Mouse (Mus musculus): ENCODE results near the gene Pms2. TPM values are rescaled to one million over a fixed set of nuclear protein-coding genes. Genes with fewer than 3 reads are reported as not detected.

Pms2 gene
- polyA plus RNA-seq, 1 experiment from 2014 or later, result 8.9 TPM

GRCm38 (mm10) chr5:143892255-143892886, 17.4 kb upstream of the Pms2 start:
- DNase-seq (ENCODE audit: low spot score), result no peak
- H3K9me3 ChIP-seq (ENCODE audit: control insufficient read depth, low read length), result no peaks in the 10 kb centered on the region
- H3K27me3 ChIP-seq (ENCODE audit: control insufficient read depth, insufficient read depth, low read length), result no peaks in the 10 kb centered on the region
- H3K27ac ChIP-seq (replicated peaks), result no peak overlapping the region
- no peaks in the 10 kb centered on the region for H3K4me1 ChIP-seq (replicated peaks; ENCODE audit: control insufficient read depth, insufficient read depth)
- peak; percentile 44 for TF ChIP-seq CTCF (IDR thresholded peaks at IDR 0.05; ENCODE audit: low read depth)
- no peak for TF ChIP-seq EP300 (optimal IDR thresholded peaks at IDR 0.05)
- peaks cover 12% of the 10 kb centered on the region for H3K36me3 ChIP-seq (ENCODE audit: control insufficient read depth, insufficient read depth, low read length)
- no peak overlapping the region for H3K9ac ChIP-seq (ENCODE audit: low read length)
- H3K4me3 ChIP-seq (ENCODE audit: low read depth, low read length), result no peak overlapping the region
- no peak overlapping the region for H3K4me2 ChIP-seq (replicated peaks; ENCODE audit: low read depth)
- 74% methylated on average over 9 of the region's 9 CpGs for WGBS
- no peak for ATAC-seq (ENCODE audit: low FRiP score, low TSS enrichment)

- 63% methylated on average over 5 of the region's 5 CpGs for WGBS
- Histone ChIP-seq H3K9me3 (ENCODE audit: control insufficient read depth, low read length) (no peaks in the 10 kb centered on the region), H3K9ac (ENCODE audit: low read length) (no peak overlapping the region), H3K4me1 (replicated peaks; ENCODE audit: control insufficient read depth, insufficient read depth) (no peaks in the 10 kb centered on the region), H3K36me3 (ENCODE audit: control insufficient read depth, insufficient read depth, low read length) (peaks cover 19% of the 10 kb centered on the region), H3K4me3 (ENCODE audit: low read depth, low read length) (no peak overlapping the region), H3K27me3 (ENCODE audit: control insufficient read depth, insufficient read depth, low read length) (no peaks in the 10 kb centered on the region), H3K4me2 (replicated peaks; ENCODE audit: low read depth) (no peak overlapping the region), H3K27ac (replicated peaks) (no peak overlapping the region)
- TF ChIP-seq EP300 (optimal IDR thresholded peaks at IDR 0.05), result no peak
- no peak for TF ChIP-seq CTCF (IDR thresholded peaks at IDR 0.05; ENCODE audit: low read depth)
- DNase-seq (ENCODE audit: low spot score) (no peak), ATAC-seq (ENCODE audit: low FRiP score, low TSS enrichment) (no peak)
These were observed 16.4 kb upstream of the Pms2 start for GRCm38 (mm10) chr5:143893396-143893795.

- Histone ChIP-seq H3K4me3 (ENCODE audit: low read depth, low read length) (no peak within 1 kb of the TSS), H3K27me3 (ENCODE audit: control insufficient read depth, insufficient read depth, low read length) (no peaks in the 10 kb centered on the region), H3K4me2 (replicated peaks; ENCODE audit: low read depth) (no peak within 1 kb of the TSS), H3K9me3 (ENCODE audit: control insufficient read depth, low read length) (no peaks in the 10 kb centered on the region), H3K4me1 (replicated peaks; ENCODE audit: control insufficient read depth, insufficient read depth) (no peaks in the 10 kb centered on the region), H3K9ac (ENCODE audit: low read length) (no peak within 1 kb of the TSS), H3K27ac (replicated peaks) (no peak within 1 kb of the TSS), H3K36me3 (ENCODE audit: control insufficient read depth, insufficient read depth, low read length) (peaks cover 25% of the 10 kb centered on the region)
- DNase-seq (ENCODE audit: low spot score) (no peak), ATAC-seq (ENCODE audit: low FRiP score, low TSS enrichment) (no peak)
- TF ChIP-seq CTCF (IDR thresholded peaks at IDR 0.05; ENCODE audit: low read depth) (no peak), EP300 (optimal IDR thresholded peaks at IDR 0.05) (no peak)
- WGBS, result 80% methylated on average over 14 of the region's 14 CpGs
These were observed 12.0 kb upstream of the Pms2 start, which contains the start of gene Ankrd61 for GRCm38 (mm10) chr5:143897635-143898330. TSS of gene Ankrd61 (minus strand) at chr5:143897685.

GRCm38 (mm10) chr5:143902111-143902510, 7.7 kb upstream of the Pms2 start:
- no peak overlapping the region for H3K9ac ChIP-seq (ENCODE audit: low read length)
- TF ChIP-seq EP300 (optimal IDR thresholded peaks at IDR 0.05) (no peak), CTCF (IDR thresholded peaks at IDR 0.05; ENCODE audit: low read depth) (no peak)
- no peaks in the 10 kb centered on the region for H3K9me3 ChIP-seq (ENCODE audit: control insufficient read depth, low read length)
- H3K4me1 ChIP-seq (replicated peaks; ENCODE audit: control insufficient read depth, insufficient read depth), result no peaks in the 10 kb centered on the region
- H3K4me2 ChIP-seq (replicated peaks; ENCODE audit: low read depth), result no peak overlapping the region
- no peak overlapping the region for H3K27ac ChIP-seq (replicated peaks)
- DNase-seq (ENCODE audit: low spot score) (no peak), ATAC-seq (ENCODE audit: low FRiP score, low TSS enrichment) (0 out of 2 replicates have a peak, but pooled peaks have one; percentile 21)
- no peak overlapping the region for H3K4me3 ChIP-seq (ENCODE audit: low read depth, low read length)
- H3K36me3 ChIP-seq (ENCODE audit: control insufficient read depth, insufficient read depth, low read length), result peaks cover 35% of the 10 kb centered on the region
- 71% methylated on average over 3 of the region's 3 CpGs for WGBS
- no peaks in the 10 kb centered on the region for H3K27me3 ChIP-seq (ENCODE audit: control insufficient read depth, insufficient read depth, low read length)

- WGBS, result 83% methylated on average over 4 of the region's 4 CpGs
- TF ChIP-seq EP300 (optimal IDR thresholded peaks at IDR 0.05) (no peak), CTCF (IDR thresholded peaks at IDR 0.05; ENCODE audit: low read depth) (no peak)
- Histone ChIP-seq H3K4me2 (replicated peaks; ENCODE audit: low read depth) (no peak overlapping the region), H3K4me1 (replicated peaks; ENCODE audit: control insufficient read depth, insufficient read depth) (no peaks in the 10 kb centered on the region), H3K27ac (replicated peaks) (no peak overlapping the region), H3K27me3 (ENCODE audit: control insufficient read depth, insufficient read depth, low read length) (no peaks in the 10 kb centered on the region), H3K9me3 (ENCODE audit: control insufficient read depth, low read length) (no peaks in the 10 kb centered on the region), H3K9ac (ENCODE audit: low read length) (no peak overlapping the region), H3K36me3 (ENCODE audit: control insufficient read depth, insufficient read depth, low read length) (peaks cover 24% of the 10 kb centered on the region), H3K4me3 (ENCODE audit: low read depth, low read length) (no peak overlapping the region)
- DNase-seq (ENCODE audit: low spot score) (no peak), ATAC-seq (ENCODE audit: low FRiP score, low TSS enrichment) (no peak)
These were observed 6.0 kb upstream of the Pms2 start for GRCm38 (mm10) chr5:143903813-143904212.

- 82% methylated on average over 8 of the region's 8 CpGs for WGBS
- Histone ChIP-seq H3K4me1 (replicated peaks; ENCODE audit: control insufficient read depth, insufficient read depth) (0 out of 2 replicates have a peak, but pooled peaks cover 2% of the 10 kb centered on the region), H3K4me2 (replicated peaks; ENCODE audit: low read depth) (no peak overlapping the region)
These were observed 3.3 kb upstream of the Pms2 start for GRCm38 (mm10) chr5:143906429-143906828.

More at GRCm38 (mm10) chr5:143906429-143906828, 3.3 kb upstream of the Pms2 start:
- DNase-seq (ENCODE audit: low spot score) (no peak), ATAC-seq (ENCODE audit: low FRiP score, low TSS enrichment) (no peak)
- TF ChIP-seq CTCF (IDR thresholded peaks at IDR 0.05; ENCODE audit: low read depth) (no peak), EP300 (optimal IDR thresholded peaks at IDR 0.05) (no peak)
- no peak overlapping the region for H3K27ac ChIP-seq (replicated peaks)
- H3K4me3 ChIP-seq (ENCODE audit: low read depth, low read length), result no peak overlapping the region
- H3K27me3 ChIP-seq (ENCODE audit: control insufficient read depth, insufficient read depth, low read length), result no peaks in the 10 kb centered on the region
- peaks cover 18% of the 10 kb centered on the region; the same call in 1 of the 2 replicates for H3K36me3 ChIP-seq (ENCODE audit: control insufficient read depth, insufficient read depth, low read length)
- no peaks in the 10 kb centered on the region for H3K9me3 ChIP-seq (ENCODE audit: control insufficient read depth, low read length)
- no peak overlapping the region for H3K9ac ChIP-seq (ENCODE audit: low read length)

Measured in stomach, postnatal 0 days (tissue).